Mouse (Mus musculus) layer of hippocampus, postnatal 25 days (tissue): ENCODE measurements around the gene Aacs. TPM values are rescaled to one million over a fixed set of nuclear protein-coding genes. Genes with fewer than 3 reads are reported as not detected.
"Not testable (repeated sequence)": the region's sequence is repeated elsewhere in the genome, so short reads cannot be mapped to it uniquely, and the experiment has no call there.

Experiments
- DNase-seq, 2 experiments: peaks; one replicate each; pipeline ENCODE4 v3.0.0; 2022; ENCODE audit warnings: mixed read lengths in 2 of 2, low spot score in 1 of 2; ENCODE audit errors: extremely low spot score in 1 of 2
- total RNA-seq, 2 experiments: library from RNA; stranded (reverse); gene quantifications; 2 replicates each; pipeline ENCODE4 v1.2.3; 2021

Aacs gene
- total RNA-seq, 2 experiments from 2014 or later, result 62.5 to 66.7 TPM

- DNase-seq, result no peak
Observed at GRCm38 (mm10) chr5:125488116-125488455, 12.5 kb downstream of the Aacs start.

DNA sequence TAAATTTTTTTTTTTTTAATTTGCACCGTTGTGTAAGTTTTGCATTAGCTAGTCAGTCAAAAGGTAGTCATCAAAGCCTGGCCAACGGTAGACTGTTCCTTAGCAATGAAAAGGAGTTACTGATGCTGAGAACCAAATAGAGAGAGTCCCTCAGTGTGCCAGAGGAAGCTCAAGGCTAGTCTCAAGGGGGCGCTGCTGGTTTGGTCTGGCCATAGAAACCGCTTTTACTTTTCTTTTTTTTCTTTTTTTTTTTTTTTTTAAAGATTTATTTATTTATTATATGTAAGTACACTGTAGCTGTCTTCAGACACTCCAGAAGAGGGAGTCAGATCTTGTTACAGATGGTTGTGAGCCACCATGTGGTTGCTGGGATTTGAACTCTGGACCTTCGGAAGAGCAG lies 13.3 kb downstream of the Aacs start:
- DNase-seq, result not testable (repeated sequence)

DNA sequence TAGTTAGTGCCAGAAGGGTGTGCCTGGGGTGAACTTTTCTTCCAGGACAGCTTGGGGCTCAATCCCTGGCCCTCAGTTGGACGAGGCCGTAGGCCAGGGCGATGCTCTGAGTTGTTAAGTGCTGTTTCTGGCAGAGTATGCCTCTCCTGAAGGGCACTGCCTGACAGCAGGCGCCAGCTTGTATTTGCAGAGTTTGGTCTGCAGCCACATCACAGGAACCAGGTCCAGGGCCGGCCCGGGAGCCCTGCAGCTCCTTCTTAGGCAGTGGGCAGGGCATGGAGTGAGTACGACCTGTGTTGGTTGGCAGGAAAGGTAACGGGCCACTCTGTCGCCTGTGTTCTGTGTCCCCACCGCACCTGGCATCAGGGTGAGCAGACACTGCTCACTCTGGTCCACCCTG lies 15.5 kb downstream of the Aacs start:
- no peak for DNase-seq

GRCm38 (mm10) chr5:125492379-125493092 lies 16.9 kb downstream of the Aacs start:
- peak in 1 of 2 experiments; percentile 47 for DNase-seq

- no peak for DNase-seq
Observed at GRCm38 (mm10) chr5:125493093-125493423, 17.4 kb downstream of the Aacs start.

GRCm38 (mm10) chr5:125495655-125496054 lies 20.0 kb downstream of the Aacs start:
- DNase-seq, result no peak

DNA sequence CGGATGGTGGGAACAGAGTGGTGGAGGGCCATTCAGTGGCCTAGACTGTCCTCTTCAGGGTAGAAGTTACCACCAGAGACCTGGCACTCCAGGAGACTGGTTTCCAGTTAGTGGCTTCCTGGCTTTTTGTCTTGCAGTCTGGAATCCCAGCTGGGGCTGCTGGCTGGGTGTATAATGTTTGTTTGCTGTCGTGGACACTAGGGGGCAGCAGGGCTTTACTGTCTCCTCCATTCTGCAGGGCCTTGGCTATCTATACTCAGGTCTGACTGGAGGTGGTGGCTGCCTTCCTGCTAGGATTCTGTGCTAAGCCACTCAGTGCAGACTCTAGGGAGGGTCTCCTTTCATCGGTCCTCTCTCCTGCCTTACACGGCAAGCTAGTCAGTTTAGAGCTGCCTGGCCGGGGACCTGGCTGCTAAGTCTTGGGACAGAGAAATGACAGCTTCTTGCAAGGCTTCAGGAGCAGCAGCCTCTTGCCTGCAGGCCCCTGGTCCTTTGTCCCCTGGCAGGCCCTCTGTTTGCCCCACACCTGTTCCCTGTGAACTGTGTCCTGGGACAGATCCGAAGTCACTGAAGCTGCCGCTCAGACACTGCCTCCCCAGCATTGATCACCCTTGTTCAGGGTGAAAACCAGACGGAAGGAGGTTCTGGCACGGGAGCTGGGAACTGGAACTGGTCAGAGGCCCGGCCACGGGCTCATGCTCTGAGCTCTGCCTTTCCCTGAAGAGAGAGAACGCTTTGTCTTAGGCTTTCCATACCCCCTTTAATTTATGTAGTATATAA lies 22.4 kb downstream of the Aacs start:
- DNase-seq, result peak; percentile 61 to 83

DNA sequence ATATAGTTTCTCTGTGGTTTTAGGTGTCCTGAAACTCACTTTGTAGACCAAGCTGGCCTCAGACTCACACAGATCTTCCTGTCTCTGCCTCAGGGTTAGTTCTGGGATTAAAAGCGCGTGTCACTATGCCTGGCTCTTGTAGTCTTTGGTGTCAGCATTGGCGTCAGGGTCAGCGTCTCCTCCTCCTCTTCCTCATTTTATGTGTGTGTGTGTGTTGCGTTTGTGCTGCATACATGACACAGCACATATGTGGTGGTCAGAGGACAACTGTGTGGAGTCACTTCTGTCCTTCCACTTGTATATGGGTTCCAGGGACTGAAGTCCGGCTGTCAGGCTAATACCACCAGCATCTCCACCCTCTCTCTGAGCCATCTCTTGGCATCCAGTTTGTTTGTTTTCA lies 25.9 kb downstream of the Aacs start:
- DNase-seq, result no peak

GRCm38 (mm10) chr5:125502186-125502585 lies 26.6 kb downstream of the Aacs start:
- no peak for DNase-seq

DNA sequence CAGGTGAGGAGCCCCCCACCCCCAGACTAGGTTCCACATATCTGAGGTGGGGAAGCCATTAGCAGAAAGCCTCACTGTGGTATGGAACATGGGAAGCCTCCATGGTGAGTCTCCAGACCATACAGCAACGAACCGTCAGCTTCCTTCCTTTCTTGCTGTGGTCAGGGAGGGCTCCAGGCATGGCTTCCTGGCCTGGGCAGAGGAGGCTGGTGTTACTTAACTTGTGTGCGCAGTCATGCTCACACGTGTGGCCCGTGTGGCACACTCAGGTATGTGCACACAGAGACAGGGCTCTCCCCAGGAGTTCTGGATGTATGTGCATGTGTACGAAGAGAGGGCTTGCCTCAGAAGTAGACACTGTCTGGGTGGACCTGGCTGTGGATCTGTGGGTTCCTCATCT lies 28.0 kb downstream of the Aacs start:
- no peak for DNase-seq

GRCm38 (mm10) chr5:125504692-125505091 lies 29.1 kb downstream of the Aacs start:
- no peak for DNase-seq

DNA sequence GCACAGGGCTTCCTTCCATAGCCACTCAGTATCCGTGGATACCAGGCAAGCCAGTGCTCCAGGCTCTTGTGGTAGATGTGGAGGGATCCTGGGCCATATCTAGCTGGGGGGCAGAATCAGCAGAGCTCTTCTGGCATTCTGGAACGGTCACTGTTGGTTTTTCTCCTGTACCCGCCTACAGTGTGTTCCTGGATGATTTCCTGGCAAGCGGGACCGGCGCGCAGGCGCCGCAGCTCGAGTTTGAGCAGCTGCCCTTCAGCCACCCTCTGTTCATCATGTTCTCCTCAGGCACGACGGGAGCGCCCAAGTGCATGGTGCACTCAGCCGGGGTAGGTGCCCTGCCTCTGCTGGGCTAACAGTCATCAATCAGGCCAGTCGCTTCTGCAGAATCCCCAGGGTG lies 30.4 kb downstream of the Aacs start:
- DNase-seq, result no peak

DNA sequence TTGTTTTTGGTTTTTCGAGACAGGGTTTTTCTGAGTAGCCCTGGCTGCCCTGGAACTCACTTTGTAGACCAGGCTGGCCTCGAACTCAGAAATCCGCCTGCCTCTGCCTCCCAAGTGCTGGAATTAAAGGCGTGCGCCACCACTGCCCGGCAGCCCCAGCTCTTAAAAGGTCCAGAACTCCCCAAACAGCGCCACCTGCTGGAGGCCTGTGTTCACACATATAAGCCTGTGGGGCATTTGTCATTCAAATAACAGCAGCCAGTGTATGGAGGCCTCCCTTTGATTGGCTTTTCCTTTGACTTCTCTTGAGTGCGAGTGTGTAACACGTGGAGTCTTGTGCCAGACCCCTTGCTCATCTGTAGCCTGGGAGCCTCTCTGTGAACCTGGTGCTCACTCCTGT lies 32.0 kb downstream of the Aacs start:
- peak in 1 of 2 experiments; percentile 48 for DNase-seq

- no peak for DNase-seq
Observed at GRCm38 (mm10) chr5:125508006-125508405, 32.4 kb downstream of the Aacs start.

DNA sequence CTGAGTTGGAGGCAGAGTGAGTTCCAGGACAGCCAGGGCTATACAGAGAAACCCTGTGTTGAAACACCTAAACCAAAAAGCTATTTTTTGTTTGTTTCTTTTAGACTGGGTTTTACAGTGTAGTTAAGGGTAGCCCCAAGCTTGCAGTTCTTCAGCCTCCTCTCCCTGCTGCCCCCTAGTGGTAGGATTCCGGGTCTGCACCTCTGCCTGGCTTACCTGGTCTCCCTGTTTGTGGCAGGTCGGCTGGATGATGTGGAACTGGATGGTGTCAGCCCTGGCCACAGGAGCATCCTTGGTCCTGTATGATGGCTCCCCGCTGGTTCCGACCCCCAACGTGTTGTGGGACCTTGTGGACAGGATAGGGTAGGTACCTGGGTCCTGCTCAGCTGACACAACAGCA lies 33.9 kb downstream of the Aacs start:
- DNase-seq, result peak in 1 of 2 experiments; percentile 58

DNA sequence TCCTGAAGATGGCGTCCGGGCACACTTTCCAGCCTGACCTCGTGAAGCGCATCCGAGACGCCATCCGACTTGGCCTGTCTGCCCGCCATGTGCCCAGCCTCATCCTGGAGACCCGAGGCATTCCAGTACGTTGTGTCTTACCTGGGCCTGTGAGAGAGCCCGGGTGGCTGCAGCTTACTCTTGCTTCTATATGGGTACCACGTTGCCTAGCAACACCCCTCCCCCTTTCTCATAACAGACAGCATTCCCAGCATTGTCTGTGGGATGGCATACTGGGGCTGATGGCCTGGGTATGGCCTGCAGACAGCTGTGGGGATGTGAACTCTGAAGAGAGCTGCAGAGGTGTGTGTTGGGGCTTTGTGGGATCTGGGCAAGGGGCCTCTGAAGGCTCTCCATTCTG lies 39.4 kb downstream of the Aacs start:
- DNase-seq, result no peak

- peak in 1 of 2 experiments; percentile 66 for DNase-seq
Observed at GRCm38 (mm10) chr5:125518640-125519039, 43.0 kb downstream of the Aacs start.

DNA sequence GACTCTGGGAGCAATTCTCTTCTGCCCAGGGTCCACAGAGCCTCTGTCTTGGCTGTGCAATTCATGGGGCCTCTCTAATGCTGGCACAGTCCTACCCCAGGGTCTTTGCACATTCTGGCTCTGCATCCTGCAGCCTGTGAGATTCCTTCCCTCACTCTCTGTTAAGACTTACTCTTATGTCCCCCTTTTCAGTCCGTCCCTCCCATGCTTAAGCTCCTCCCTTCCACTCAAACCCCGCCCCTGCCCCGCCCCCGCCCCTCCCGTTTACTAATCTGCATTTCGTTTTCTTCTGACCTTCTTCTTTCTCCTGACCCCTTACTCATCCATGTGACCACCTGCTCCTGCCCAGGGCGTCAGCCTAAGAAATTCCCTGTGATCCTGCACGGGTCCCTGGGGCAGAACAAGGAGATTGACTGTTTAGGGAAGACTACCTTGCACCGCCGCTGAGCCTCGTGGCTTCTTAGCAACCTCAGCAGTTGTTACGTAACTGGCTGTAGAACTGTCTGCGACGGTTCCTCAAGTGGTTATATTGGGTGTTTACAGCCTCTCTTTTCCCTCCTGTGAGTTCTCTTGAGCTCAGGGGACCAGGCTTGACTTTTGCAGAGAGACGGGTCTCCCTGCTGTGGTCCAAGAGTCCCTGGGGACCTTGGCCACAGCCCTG lies 45.4 kb downstream of the Aacs start:
- DNase-seq, result no peak

DNA sequence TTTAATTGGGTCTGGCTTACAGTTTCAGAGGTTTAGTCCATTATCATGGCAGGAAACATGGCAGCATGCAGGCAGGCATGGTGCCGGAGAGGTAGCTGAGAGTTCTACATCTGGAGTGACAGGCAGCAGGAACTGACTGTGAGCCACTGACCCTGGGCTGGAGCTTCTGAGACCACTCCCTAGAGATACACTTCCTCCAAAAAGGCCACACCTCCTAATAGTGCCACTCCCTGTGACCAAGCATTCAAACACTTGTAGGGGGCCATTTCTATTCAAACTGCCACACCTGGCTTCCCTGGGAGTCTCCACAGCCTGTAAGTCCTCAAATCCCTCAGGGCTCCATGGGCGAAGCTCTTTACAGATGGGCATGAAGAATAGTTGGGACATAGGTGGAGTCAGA lies 47.7 kb downstream of the Aacs start:
- no peak for DNase-seq

DNA sequence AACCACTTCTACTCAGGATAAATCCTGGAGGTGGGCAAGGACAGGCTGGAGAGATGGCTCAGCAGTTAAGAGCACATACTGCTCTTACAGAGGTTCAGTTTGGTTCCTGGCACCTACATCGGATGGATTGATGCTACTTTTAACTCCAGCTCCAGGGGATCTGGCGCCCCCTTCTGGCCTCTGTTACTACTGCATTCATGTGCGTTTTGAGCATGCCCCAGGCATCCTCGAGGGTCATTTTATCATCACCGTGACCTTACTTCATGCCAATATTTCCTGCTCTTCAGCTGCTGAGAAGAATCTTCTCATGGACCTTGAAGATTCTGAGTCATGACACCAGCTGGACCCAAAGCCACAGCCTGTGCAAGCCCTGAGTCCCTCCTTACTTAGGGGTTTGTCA lies 49.9 kb downstream of the Aacs start:
- DNase-seq, result no peak

GRCm38 (mm10) chr5:125526464-125526863 lies 50.9 kb downstream of the Aacs start:
- peak in 1 of 2 experiments; percentile 61 for DNase-seq

- DNase-seq, result peak; percentile 94 to 99
Observed at GRCm38 (mm10) chr5:125529109-125529508, 53.5 kb downstream of the Aacs start.
